9 mouse cellular contexts compared by ENCODE assay signal in genomic region chr11:24081687-24082384, GRCm38 (mm10). TPM values are rescaled to one million over a fixed set of nuclear protein-coding genes. Genes with fewer than 3 reads are reported as not detected.
DNase-seq lines count a peak whose midpoint lies in the region; ATAC-seq and TF ChIP-seq lines count a peak whose summit lies in the region.
"Had no signal": no experiment of that assay in that cellular context is flagged by ENCODE, and none has a peak within 500 bp of the region (broad histone marks: within the 10 kb centered on the region; RNA-seq: fewer than 3 reads in every experiment).

No protein-coding gene starts in this region.

- H3K9me3 ChIP-seq in heart, embryonic 12.5 days (replicated peaks): no peaks in the 10 kb centered on the region
- no peaks in the 10 kb centered on the region for H3K9me3 ChIP-seq in midbrain, embryonic 16.5 days (replicated peaks; ENCODE audit: control insufficient read depth, low read length, poor library complexity, severe bottlenecking)

- DNase-seq in right cerebral cortex, postnatal 10 days (ENCODE audit: low spot score in 2 of 2): peak; percentile 62 to 63
- DNase-seq in right cerebral cortex, postnatal 4 days: no peak
- peak; percentile 57 to 73 for DNase-seq in kidney, postnatal 4 days
- DNase-seq in T-cell, adult 2 months (ENCODE audit: low spot score): no peak
- no peak for DNase-seq in gastrocnemius, adult 8-10 months (ENCODE audit: low spot score in 2 of 2)

- no peaks in the 10 kb centered on the region for H3K27me3 ChIP-seq in heart, embryonic 12.5 days (replicated peaks)
- H3K27me3 ChIP-seq in midbrain, embryonic 16.5 days (ENCODE audit: control insufficient read depth, insufficient read depth, low read depth, low read length): no peaks in the 10 kb centered on the region

- peak overlapping the region; percentile 84 for H3K9ac ChIP-seq in heart, embryonic 12.5 days
- peak overlapping the region; percentile 87 for H3K9ac ChIP-seq in midbrain, embryonic 16.5 days (ENCODE audit: low read depth, low read length)

- WGBS in heart, embryonic 12.5 days: under 1% methylated on average over 43 of the region's 43 CpGs
- WGBS in midbrain, embryonic 16.5 days: under 1% methylated on average over 43 of the region's 43 CpGs

- peaks cover 7% of the 10 kb centered on the region for H3K4me1 ChIP-seq in cortical plate, adult 2 months (ENCODE audit: control insufficient read depth, insufficient read depth, low read length)
- H3K4me1 ChIP-seq in heart, embryonic 12.5 days (replicated peaks): peaks cover 29% of the 10 kb centered on the region
- H3K4me1 ChIP-seq in midbrain, embryonic 16.5 days (ENCODE audit: control insufficient read depth, insufficient read depth, low read length): peaks cover 30% of the 10 kb centered on the region

- H3K36me3 ChIP-seq in heart, embryonic 12.5 days: peaks cover 16% of the 10 kb centered on the region
- H3K36me3 ChIP-seq in midbrain, embryonic 16.5 days (ENCODE audit: control insufficient read depth, insufficient read depth, low read length): peaks cover 4% of the 10 kb centered on the region; the same call in 1 of the 2 replicates

- H3K4me3 ChIP-seq in cortical plate, adult 2 months (ENCODE audit: insufficient read depth, low read length): peak overlapping the region; percentile 89
- H3K4me3 ChIP-seq in heart, embryonic 12.5 days: peak overlapping the region; percentile 66
- peak overlapping the region; percentile 60 for H3K4me3 ChIP-seq in midbrain, embryonic 16.5 days (ENCODE audit: low read depth, low read length)

- no peak for TF ChIP-seq POLR2A in cortical plate, adult 2 months (IDR thresholded peaks at IDR 0.05; ENCODE audit: extremely low read depth, insufficient read depth, low read length)

- peak overlapping the region; percentile 95 for H3K27ac ChIP-seq in cortical plate, adult 2 months (ENCODE audit: insufficient read depth, low read length)
- H3K27ac ChIP-seq in heart, embryonic 12.5 days (ENCODE audit: poor library complexity, severe bottlenecking): peak overlapping the region; percentile 77
- H3K27ac ChIP-seq in midbrain, embryonic 16.5 days (ENCODE audit: low read length): peak overlapping the region; percentile 97

- ATAC-seq in heart, embryonic 12.5 days (ENCODE audit: insufficient number of reproducible peaks, low FRiP score): no peak
- ATAC-seq in midbrain, embryonic 16.5 days: peak; percentile 23

- TF ChIP-seq CTCF in cortical plate, adult 2 months (IDR thresholded peaks at IDR 0.05; ENCODE audit: extremely low read depth, insufficient read depth, low read length): no peak

- peak overlapping the region; percentile 95 for H3K4me2 ChIP-seq in heart, embryonic 12.5 days
- peak overlapping the region; percentile 99 for H3K4me2 ChIP-seq in midbrain, embryonic 16.5 days (ENCODE audit: low read length)

RNA-seq across cellular contexts. Expression of gene Bcl11a, which starts 4.0 kb away (rescaled TPM):
- 62.8 and 64.1 TPM in 2 replicates for polyA plus RNA-seq in cortical plate, adult 2 months (2012; rRNA removed)
- 18.1 and 19.3 TPM in 2 replicates for polyA plus RNA-seq in heart, embryonic 12.5 days (2016; fragmentation: Nextera tagmentation; extraction: Ambion mirVana)
- 99.8 and 107 TPM in 2 replicates for polyA plus RNA-seq in midbrain, embryonic 16.5 days (2015; fragmentation: Nextera tagmentation; extraction: Ambion mirVana)
- under 1 TPM in 2 of 4 experiments, not detected in 2; 0.07 to 0.17 TPM for total RNA-seq in gastrocnemius, adult 8-10 months (2022)

RNA-seq across cellular contexts. Expression of gene A830031A19Rik, which starts 7.0 kb away (rescaled TPM):
- polyA plus RNA-seq in cortical plate, adult 2 months (2012; rRNA removed): 1.2 and 1.6 TPM in 2 replicates
- not detected in 2 replicates for polyA plus RNA-seq in heart, embryonic 12.5 days (2016; fragmentation: Nextera tagmentation; extraction: Ambion mirVana)
- not detected in 2 replicates for polyA plus RNA-seq in midbrain, embryonic 16.5 days (2015; fragmentation: Nextera tagmentation; extraction: Ambion mirVana)
- not detected for total RNA-seq in gastrocnemius, adult 8-10 months (2022)
- total RNA-seq: neutrophil, adult 5-6 weeks had no signal

Comparison
In these comparisons a context has a peak if more than half of its experiments do, and no peak if none do; other contexts are left out.
1. DNase-seq: peak in right cerebral cortex, postnatal 10 days (2 of 2) and kidney, postnatal 4 days (2 of 2); none in right cerebral cortex, postnatal 4 days (single experiment), T-cell, adult 2 months (single experiment) and gastrocnemius, adult 8-10 months (0 of 2).
2. Peak in every context shown above with its lines, with median percentiles within 50 percentile points of each other: H3K27ac ChIP-seq and H3K4me3 ChIP-seq.